Mouse (Mus musculus) neural tube, embryonic 11.5 days (tissue): ENCODE data around the gene Wdr25. TPM values are rescaled to one million over a fixed set of nuclear protein-coding genes. Genes with fewer than 3 reads are reported as not detected.

Experiments used
- ATAC-seq: fragments of 200-750 bp; cut with Nextera tagmentation; 2 replicates; pipeline ENCODE4 v1.8.0; 2017; ENCODE audit warnings: moderate number of reproducible peaks, mild to moderate bottlenecking, moderate TSS enrichment, moderate library complexity; ENCODE audit not compliant: insufficient read depth, low FRiP score, low TSS enrichment
- DNase-seq: peaks from one replicate; pipeline ENCODE4 v3.0.0-alpha.2; 2015; ENCODE audit warnings: low spot score
- H3K27ac ChIP-seq: fragments of 300-500 bp; sonication (generic); 2 replicates; pipeline ENCODE4 v1.5.1; 2014; ENCODE audit warnings: low read depth, mild to moderate bottlenecking, low read length
- H3K27me3 ChIP-seq: fragments of 300-500 bp; sonication (generic); 2 replicates; pipeline ENCODE4 v1.6.1; 2014; ENCODE audit warnings: mild to moderate bottlenecking, low read length, mixed read lengths; ENCODE audit not compliant: control insufficient read depth, insufficient read depth
- H3K36me3 ChIP-seq: fragments of 300-500 bp; sonication (generic); 2 replicates; pipeline ENCODE4 v1.6.1; 2014; ENCODE audit warnings: mild to moderate bottlenecking, low read length, moderate library complexity, mixed read lengths; ENCODE audit not compliant: control insufficient read depth, insufficient read depth
- H3K4me1 ChIP-seq: fragments of 300-500 bp; sonication (generic); 2 replicates; pipeline ENCODE4 v1.6.1; 2014; ENCODE audit warnings: low read length, mixed read lengths; ENCODE audit not compliant: control insufficient read depth, insufficient read depth
- H3K4me2 ChIP-seq: fragments of 300-500 bp; sonication (generic); 2 replicates; pipeline ENCODE4 v1.6.1; 2014; ENCODE audit warnings: low read depth, mild to moderate bottlenecking, moderate library complexity
- H3K4me3 ChIP-seq: fragments of 300-500 bp; sonication (generic); 2 replicates; pipeline ENCODE4 v1.5.1; 2014; ENCODE audit warnings: low read depth, low read length
- H3K9ac ChIP-seq: fragments of 300-500 bp; sonication (generic); 2 replicates; pipeline ENCODE4 v1.6.1; 2014; ENCODE audit warnings: mild to moderate bottlenecking, low read length
- H3K9me3 ChIP-seq: fragments of 300-500 bp; sonication (generic); 2 replicates; pipeline ENCODE4 v1.6.1; 2016; ENCODE audit warnings: low read length; ENCODE audit not compliant: control insufficient read depth
- WGBS: fragments of 180-500 bp; shearing (Covaris S2); extraction: QIAGEN DNeasy Blood & Tissue Kit; methylation state at CpG from one replicate; pipeline ENCODE4 v1.1.7; 2014; 5-methylcytosine and 5-hydroxymethylcytosine counted together
- polyA plus RNA-seq: library from polyadenylated mRNA; unstranded; fragments of >200 nt; fragmentation: Nextera tagmentation; extraction: Ambion mirVana; gene quantifications from 2 replicates; pipeline ENCODE4 v1.2.1, GENCODE M21; 2014

The Wdr25 gene
- polyA plus RNA-seq, 1 experiment from 2014 or later = 5.2 TPM

- no peak overlapping the region for H3K9ac ChIP-seq
- WGBS = 77% methylated on average over 8 of the region's 8 CpGs
- H3K4me3 ChIP-seq = no peak overlapping the region
- no peak overlapping the region for H3K27ac ChIP-seq
- no peak for ATAC-seq
- no peaks in the 10 kb centered on the region for H3K9me3 ChIP-seq
- peaks cover 19% of the 10 kb centered on the region for H3K4me1 ChIP-seq
- peak; percentile 70 for DNase-seq
- H3K4me2 ChIP-seq = no peak overlapping the region
- no peaks in the 10 kb centered on the region for H3K27me3 ChIP-seq
- H3K36me3 ChIP-seq = no peaks in the 10 kb centered on the region
These were observed 10.3 kb downstream of the Wdr25 start for GRCm38 (mm10) chr12:108903600-108904275.

- DNase-seq (no peak), ATAC-seq (no peak)
- H3K4me2 ChIP-seq = no peak overlapping the region
- H3K4me1 ChIP-seq = peaks cover 19% of the 10 kb centered on the region
- 59% methylated on average over 8 of the region's 8 CpGs for WGBS
- no peak overlapping the region for H3K4me3 ChIP-seq
- no peaks in the 10 kb centered on the region for H3K9me3 ChIP-seq
- H3K36me3 ChIP-seq = no peaks in the 10 kb centered on the region
- H3K27ac ChIP-seq = no peak overlapping the region
- H3K27me3 ChIP-seq = no peaks in the 10 kb centered on the region
- H3K9ac ChIP-seq = peak overlapping the region; percentile 29
These were observed 10.8 kb downstream of the Wdr25 start for GRCm38 (mm10) chr12:108904276-108904653.

DNA sequence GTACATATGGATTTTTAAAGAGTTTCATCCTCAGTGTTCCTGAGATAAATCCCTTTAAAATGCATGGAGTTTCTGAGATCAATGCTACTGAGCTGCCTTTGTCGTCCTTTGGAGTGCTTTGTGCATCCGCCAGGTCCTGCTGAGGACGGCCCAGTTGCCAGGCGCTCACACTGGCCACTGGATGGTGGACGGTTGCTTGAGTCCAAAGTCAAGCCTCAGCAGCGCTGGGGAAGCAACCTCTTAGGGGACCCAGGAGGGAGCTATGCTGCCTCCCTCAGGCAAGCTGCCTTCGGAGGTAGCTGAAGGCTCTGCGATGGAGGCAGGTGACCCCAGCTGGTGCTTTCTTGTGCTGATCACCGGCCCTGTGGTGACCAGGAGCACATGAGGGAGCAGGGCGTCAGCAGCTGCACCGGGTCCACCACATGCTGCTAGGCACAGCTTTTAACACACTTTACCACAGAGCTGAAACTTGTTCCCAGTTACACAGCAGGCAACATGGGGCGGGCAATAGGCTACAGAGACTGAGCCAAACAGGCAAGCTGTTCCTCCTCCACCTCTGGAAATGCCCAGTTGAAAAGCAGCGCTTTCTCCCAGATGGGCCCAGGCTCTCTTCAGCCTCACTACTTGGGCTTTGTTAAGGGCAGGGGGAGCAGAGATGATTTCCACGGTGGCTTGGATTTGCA, 12.3 kb downstream of the Wdr25 start:
- ATAC-seq (peak; percentile 40; the same call in 1 of the 2 replicates), DNase-seq (peak; percentile 44)
- H3K27ac ChIP-seq = peak overlapping the region; percentile 61
- H3K4me1 ChIP-seq = peaks cover 23% of the 10 kb centered on the region
- H3K4me2 ChIP-seq = no peak overlapping the region
- no peaks in the 10 kb centered on the region for H3K36me3 ChIP-seq
- no peaks in the 10 kb centered on the region for H3K27me3 ChIP-seq
- H3K4me3 ChIP-seq = no peak overlapping the region
- H3K9ac ChIP-seq = no peak overlapping the region
- 27% methylated on average over 14 of the region's 14 CpGs for WGBS
- H3K9me3 ChIP-seq = no peaks in the 10 kb centered on the region

GRCm38 (mm10) chr12:108906398-108906797, 13.0 kb downstream of the Wdr25 start:
- no peaks in the 10 kb centered on the region for H3K36me3 ChIP-seq
- no peak overlapping the region for H3K9ac ChIP-seq
- DNase-seq (peak; percentile 56), ATAC-seq (peak; percentile 25; the same call in 1 of the 2 replicates)
- WGBS = 46% methylated on average over 12 of the region's 12 CpGs
- no peaks in the 10 kb centered on the region for H3K9me3 ChIP-seq
- H3K4me1 ChIP-seq = peaks cover 23% of the 10 kb centered on the region
- no peak overlapping the region for H3K4me2 ChIP-seq
- peak overlapping the region; percentile 61; the same call in 1 of the 2 replicates for H3K27ac ChIP-seq
- no peak overlapping the region for H3K4me3 ChIP-seq
- no peaks in the 10 kb centered on the region for H3K27me3 ChIP-seq

- ATAC-seq = no peak
- WGBS = 89% methylated on average over 8 of the region's 8 CpGs
- Histone ChIP-seq H3K27me3 (no peaks in the 10 kb centered on the region), H3K36me3 (no peaks in the 10 kb centered on the region), H3K4me3 (no peak overlapping the region), H3K27ac (peak overlapping the region; percentile 64), H3K4me1 (peaks cover 26% of the 10 kb centered on the region), H3K9me3 (no peaks in the 10 kb centered on the region), H3K9ac (no peak overlapping the region; the same call in 1 of the 2 replicates), H3K4me2 (no peak overlapping the region)
- DNase-seq = no peak
These were observed 16.5 kb downstream of the Wdr25 start for GRCm38 (mm10) chr12:108909846-108910433.

- H3K4me1 ChIP-seq = peaks cover 30% of the 10 kb centered on the region
- WGBS = 91% methylated on average over 2 of the region's 2 CpGs
- no peaks in the 10 kb centered on the region for H3K36me3 ChIP-seq
- H3K27ac ChIP-seq = no peak overlapping the region
- H3K4me3 ChIP-seq = no peak overlapping the region
- H3K9ac ChIP-seq = no peak overlapping the region
- DNase-seq (no peak), ATAC-seq (no peak)
- no peak overlapping the region for H3K4me2 ChIP-seq
- H3K27me3 ChIP-seq = no peaks in the 10 kb centered on the region
- H3K9me3 ChIP-seq = no peaks in the 10 kb centered on the region
These were observed 19.0 kb downstream of the Wdr25 start for GRCm38 (mm10) chr12:108912442-108912841.

GRCm38 (mm10) chr12:108914198-108914597, 20.8 kb downstream of the Wdr25 start:
- 60% methylated on average over 3 of the region's 3 CpGs for WGBS
- Histone ChIP-seq H3K27me3 (no peaks in the 10 kb centered on the region), H3K36me3 (no peaks in the 10 kb centered on the region), H3K9me3 (no peaks in the 10 kb centered on the region), H3K4me3 (no peak overlapping the region), H3K4me1 (peaks cover 38% of the 10 kb centered on the region), H3K9ac (no peak overlapping the region), H3K27ac (no peak overlapping the region), H3K4me2 (no peak overlapping the region)
- no peak for ATAC-seq
- DNase-seq = no peak

DNA sequence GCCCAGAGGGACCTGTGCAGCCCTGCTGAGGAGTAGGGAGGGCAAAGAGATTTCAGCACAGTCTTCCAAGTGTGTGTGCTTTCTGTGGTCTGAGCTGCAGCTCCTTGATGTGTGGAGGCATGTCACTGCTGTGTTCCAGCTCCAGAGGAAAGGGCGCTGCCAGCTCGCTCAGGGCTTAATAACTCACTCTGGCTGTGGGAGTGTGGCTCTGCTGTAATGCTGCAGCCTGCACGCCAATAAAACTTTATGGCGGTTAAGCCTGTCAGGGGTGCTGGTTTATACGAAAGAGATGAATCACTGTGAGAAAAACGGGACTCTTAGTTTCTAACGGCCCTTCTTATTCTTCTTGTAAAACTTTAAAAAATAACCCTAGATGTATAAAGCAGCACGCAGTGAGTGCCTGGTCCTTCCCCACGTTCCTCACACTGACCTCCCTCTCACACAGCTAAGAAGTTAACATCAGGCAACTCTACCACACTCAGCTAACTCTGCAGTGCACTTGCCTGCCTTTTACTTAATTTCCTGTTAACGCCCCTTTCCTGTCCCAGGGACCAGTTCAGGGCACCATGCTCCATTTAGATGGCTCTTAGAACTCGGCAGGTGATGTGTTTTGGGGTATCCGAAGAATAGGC, 21.4 kb downstream of the Wdr25 start:
- no peak overlapping the region for H3K4me3 ChIP-seq
- H3K4me1 ChIP-seq = peaks cover 38% of the 10 kb centered on the region
- H3K4me2 ChIP-seq = no peak overlapping the region
- ATAC-seq (no peak), DNase-seq (no peak)
- no peak overlapping the region for H3K27ac ChIP-seq
- H3K9me3 ChIP-seq = no peaks in the 10 kb centered on the region
- WGBS = 22% methylated on average over 12 of the region's 12 CpGs
- no peaks in the 10 kb centered on the region for H3K36me3 ChIP-seq
- no peak overlapping the region for H3K9ac ChIP-seq
- H3K27me3 ChIP-seq = no peaks in the 10 kb centered on the region
